In genomic region chr10:81198230-81198629, GRCm38 (mm10) we compare ENCODE assay signal across 8 mouse cellular contexts.
DNase-seq lines count a peak whose midpoint lies in the region; TF ChIP-seq lines count a peak whose summit lies in the region.
"Had no signal": no experiment of that assay in that cellular context is flagged by ENCODE, and none has a peak within 500 bp of the region (broad histone marks: within the 10 kb centered on the region; RNA-seq: fewer than 3 reads in every experiment).

No protein-coding gene starts in this region.

- H3K4me1 ChIP-seq in E14TG2a.4 (replicated peaks; ENCODE audit: low read depth, low read length) = peaks cover 33% of the 10 kb centered on the region

- peak; percentile 77 for TF ChIP-seq CTCF in E14TG2a.4 (conservative IDR thresholded peaks at IDR 0.05; ENCODE audit: low read length)

- no peaks in the 10 kb centered on the region for H3K9me3 ChIP-seq in E14TG2a.4 (ENCODE audit: low read length)
- H3K9me3 ChIP-seq: midbrain, embryonic 12.5 days had no signal

- H3K4me3 ChIP-seq in E14TG2a.4 (replicated peaks; ENCODE audit: low read length) = no peak overlapping the region
- H3K4me3 ChIP-seq: midbrain, embryonic 12.5 days had no signal

- no peaks in the 10 kb centered on the region for H3K36me3 ChIP-seq in E14TG2a.4 (ENCODE audit: insufficient read depth, low read length)
- H3K36me3 ChIP-seq: midbrain, embryonic 12.5 days had no signal

- H3K27me3 ChIP-seq in E14TG2a.4 (ENCODE audit: insufficient read depth, low read length) = peaks cover 45% of the 10 kb centered on the region

- peak; percentile 79 for DNase-seq in layer of hippocampus, adult 11-12 months (ENCODE audit: low spot score)
- DNase-seq in layer of hippocampus, adult 9-11 months = no peak
- DNase-seq in T-cell, adult 2 months (ENCODE audit: low spot score) = peak; percentile 66
- peak; percentile 79 for DNase-seq in forelimb bud, embryonic 11.5 days (ENCODE audit: low read depth, low spot score)
- DNase-seq in lung, adult 18-20 months = peak; percentile 37 to 64
- DNase-seq in spleen, postnatal 4 days (ENCODE audit: low spot score in 2 of 2) = peak; percentile 62 to 84
